Mouse (Mus musculus): Measurements from ENCODE around the gene Tmem51.

DNA sequence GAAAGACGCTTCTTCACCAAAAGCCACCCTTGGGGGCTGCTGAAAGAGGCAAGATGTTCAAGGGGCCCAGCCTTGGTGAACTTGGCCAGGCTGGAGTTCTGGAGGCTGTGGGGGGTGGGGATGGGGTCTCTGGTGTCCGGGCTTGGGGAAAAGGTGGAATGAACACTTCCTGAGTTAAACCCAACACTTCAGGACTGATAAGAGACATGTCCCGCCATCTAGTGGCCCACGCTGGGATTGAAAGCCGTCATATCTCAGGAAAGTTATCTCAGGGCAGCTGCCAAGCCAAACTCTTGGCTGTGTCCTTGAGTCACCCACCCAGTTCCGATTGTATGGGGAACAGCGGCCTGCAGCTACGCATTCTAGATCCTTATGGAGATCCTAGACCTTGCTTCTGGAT lies 14.2 kb upstream of the Tmem51 start:
- no peak for TF ChIP-seq POLR2A (IDR thresholded peaks at IDR 0.05; ENCODE audit: borderline replicate concordance, low read depth, low read length)
- peak; percentile 67 for TF ChIP-seq CTCF (IDR thresholded peaks at IDR 0.05; ENCODE audit: low read depth, low read length)

Data from bone marrow macrophage, adult 2 months (primary cell).